Mouse (Mus musculus): ENCODE results near the gene Ly75. TPM values are rescaled to one million over a fixed set of nuclear protein-coding genes. Genes with fewer than 3 reads are reported as not detected.

Ly75 gene
- polyA plus RNA-seq, 1 experiment from 2014 or later, result 2.6 TPM

- 0 out of 2 replicates have a peak, but pooled peaks cover 2% of the 10 kb centered on the region for H3K27me3 ChIP-seq (ENCODE audit: control insufficient read depth, insufficient read depth, low read length)
- DNase-seq (ENCODE audit: low spot score) (no peak), ATAC-seq (ENCODE audit: insufficient read depth, low FRiP score, low TSS enrichment) (no peak)
- no peak within 1 kb of the TSS for H3K27ac ChIP-seq (ENCODE audit: low read depth, low read length)
- H3K4me3 ChIP-seq (ENCODE audit: low read depth, low read length), result peak within 1 kb of the TSS; percentile 41
- H3K4me1 ChIP-seq (ENCODE audit: control insufficient read depth, insufficient read depth, low read length), result no peaks in the 10 kb centered on the region; the same call in none of the 2 replicates
- 63% methylated on average over 4 of the region's 4 CpGs for WGBS
- H3K4me2 ChIP-seq (ENCODE audit: low read depth), result peak within 1 kb of the TSS; percentile 91
- H3K36me3 ChIP-seq (ENCODE audit: control insufficient read depth, insufficient read depth, low read length), result no peaks in the 10 kb centered on the region
- H3K9ac ChIP-seq (ENCODE audit: low read length), result peak within 1 kb of the TSS; percentile 53
- H3K9me3 ChIP-seq (ENCODE audit: control insufficient read depth, low read length), result no peaks in the 10 kb centered on the region
Observed at GRCm38 (mm10) chr2:60284467-60284821, 98.7 kb downstream of the Ly75 start, which contains the start of gene Cd302. TSS of gene Cd302 (minus strand) at chr2:60284488.

- Histone ChIP-seq H3K9me3 (ENCODE audit: control insufficient read depth, low read length) (no peaks in the 10 kb centered on the region), H3K4me3 (ENCODE audit: low read depth, low read length) (peak overlapping the region; percentile 41), H3K4me2 (ENCODE audit: low read depth) (peak overlapping the region; percentile 91), H3K27me3 (ENCODE audit: control insufficient read depth, insufficient read depth, low read length) (0 out of 2 replicates have a peak, but pooled peaks cover 2% of the 10 kb centered on the region), H3K27ac (ENCODE audit: low read depth, low read length) (no peak overlapping the region), H3K9ac (ENCODE audit: low read length) (peak overlapping the region; percentile 53), H3K36me3 (ENCODE audit: control insufficient read depth, insufficient read depth, low read length) (no peaks in the 10 kb centered on the region), H3K4me1 (ENCODE audit: control insufficient read depth, insufficient read depth, low read length) (no peaks in the 10 kb centered on the region; the same call in none of the 2 replicates)
- ATAC-seq (ENCODE audit: insufficient read depth, low FRiP score, low TSS enrichment), result peak; percentile 67
- peak; percentile 71 for DNase-seq (ENCODE audit: low spot score)
- 2% methylated on average over 42 of the region's 42 CpGs for whole genome bisulfite sequencing
Observed at GRCm38 (mm10) chr2:60283751-60284466, 99.2 kb downstream of the Ly75 start.

DNA sequence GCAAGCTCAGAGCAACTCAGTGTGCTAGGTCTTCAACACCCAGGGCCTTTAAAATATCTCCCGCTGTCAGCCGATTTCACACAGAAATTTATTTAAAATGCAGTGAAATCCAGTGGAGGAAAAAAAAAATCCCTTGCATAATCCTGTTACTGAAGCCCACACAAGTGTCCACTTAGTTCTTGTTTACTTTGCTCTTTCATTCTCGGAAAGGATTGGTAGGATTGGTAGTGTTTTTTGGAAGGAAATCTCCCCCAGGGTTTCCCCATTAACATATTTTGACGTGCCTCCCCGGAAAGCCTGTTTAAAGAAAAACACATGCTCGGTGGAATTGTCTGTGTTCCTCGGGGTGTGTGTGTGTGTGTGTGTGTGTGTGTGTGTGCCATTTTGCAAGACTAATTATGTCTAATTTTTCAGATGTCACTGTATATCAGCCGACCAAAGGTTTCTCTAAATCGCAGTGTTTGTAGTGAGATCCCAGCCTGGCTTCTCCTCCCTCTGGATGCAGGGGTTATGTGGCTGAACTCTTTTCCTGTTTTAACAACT is 99.8 kb downstream of the Ly75 start:
- Histone ChIP-seq H3K4me2 (ENCODE audit: low read depth) (peak overlapping the region; percentile 91), H3K27me3 (ENCODE audit: control insufficient read depth, insufficient read depth, low read length) (0 out of 2 replicates have a peak, but pooled peaks cover 2% of the 10 kb centered on the region), H3K4me1 (ENCODE audit: control insufficient read depth, insufficient read depth, low read length) (no peaks in the 10 kb centered on the region; the same call in none of the 2 replicates), H3K36me3 (ENCODE audit: control insufficient read depth, insufficient read depth, low read length) (no peaks in the 10 kb centered on the region), H3K27ac (ENCODE audit: low read depth, low read length) (no peak overlapping the region), H3K9ac (ENCODE audit: low read length) (peak overlapping the region; percentile 53), H3K9me3 (ENCODE audit: control insufficient read depth, low read length) (no peaks in the 10 kb centered on the region), H3K4me3 (ENCODE audit: low read depth, low read length) (peak overlapping the region; percentile 41)
- no peak for ATAC-seq (ENCODE audit: insufficient read depth, low FRiP score, low TSS enrichment)
- DNase-seq (ENCODE audit: low spot score), result no peak
- 18% methylated on average over 9 of the region's 9 CpGs for WGBS

DNA sequence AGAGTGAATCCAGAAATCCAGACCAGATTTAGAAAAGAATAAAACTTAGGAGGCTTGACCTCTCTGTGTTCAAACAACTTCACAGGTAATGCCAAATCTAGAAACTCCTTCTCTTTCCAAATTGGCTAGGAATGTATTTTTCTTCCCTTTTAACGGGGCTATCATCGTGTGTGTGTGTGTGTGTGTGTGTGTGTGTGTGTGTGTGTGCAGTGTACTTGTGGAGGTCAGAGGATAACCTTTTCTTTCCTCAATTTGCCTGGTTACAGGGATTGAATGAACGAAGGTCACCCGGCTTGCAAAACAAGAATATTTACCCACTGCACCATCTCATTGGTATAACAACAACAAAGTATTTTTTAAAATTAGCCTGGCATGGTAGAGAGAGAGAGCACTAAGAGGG is 100.5 kb downstream of the Ly75 start:
- 94% methylated on average over 4 of the region's 4 CpGs for WGBS
- Histone ChIP-seq H3K4me3 (ENCODE audit: low read depth, low read length) (no peak overlapping the region), H3K36me3 (ENCODE audit: control insufficient read depth, insufficient read depth, low read length) (no peaks in the 10 kb centered on the region), H3K9ac (ENCODE audit: low read length) (no peak overlapping the region), H3K4me2 (ENCODE audit: low read depth) (peak overlapping the region; percentile 8; the same call in 1 of the 2 replicates), H3K27me3 (ENCODE audit: control insufficient read depth, insufficient read depth, low read length) (0 out of 2 replicates have a peak, but pooled peaks cover 2% of the 10 kb centered on the region), H3K9me3 (ENCODE audit: control insufficient read depth, low read length) (no peaks in the 10 kb centered on the region), H3K27ac (ENCODE audit: low read depth, low read length) (no peak overlapping the region), H3K4me1 (ENCODE audit: control insufficient read depth, insufficient read depth, low read length) (no peaks in the 10 kb centered on the region; the same call in none of the 2 replicates)
- ATAC-seq (ENCODE audit: insufficient read depth, low FRiP score, low TSS enrichment), result no peak
- DNase-seq (ENCODE audit: low spot score), result no peak

DNA sequence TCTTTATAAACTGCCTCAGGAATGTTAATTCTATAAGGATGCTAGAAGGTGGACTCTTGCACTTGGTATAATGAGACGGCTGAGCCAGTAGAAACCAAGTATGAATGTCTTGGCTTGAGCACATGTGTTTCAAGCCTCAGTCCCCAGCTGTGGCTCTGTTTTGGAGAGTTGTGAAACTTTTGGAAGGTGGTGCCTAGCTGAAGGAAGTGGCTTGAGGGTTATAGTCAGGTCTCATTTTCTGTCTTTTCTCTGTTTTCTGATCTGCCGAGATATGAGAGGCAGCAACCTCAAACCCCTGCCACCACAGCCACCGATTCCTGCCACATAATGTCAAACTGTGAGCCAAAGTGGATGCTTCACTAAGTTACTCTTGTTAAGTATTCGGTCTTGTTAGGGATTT is 104.5 kb downstream of the Ly75 start:
- ATAC-seq (ENCODE audit: insufficient read depth, low FRiP score, low TSS enrichment) (no peak), DNase-seq (ENCODE audit: low spot score) (no peak)
- Histone ChIP-seq H3K4me3 (ENCODE audit: low read depth, low read length) (no peak overlapping the region), H3K27ac (ENCODE audit: low read depth, low read length) (no peak overlapping the region), H3K36me3 (ENCODE audit: control insufficient read depth, insufficient read depth, low read length) (no peaks in the 10 kb centered on the region), H3K27me3 (ENCODE audit: control insufficient read depth, insufficient read depth, low read length) (no peaks in the 10 kb centered on the region), H3K4me2 (ENCODE audit: low read depth) (no peak overlapping the region), H3K9ac (ENCODE audit: low read length) (no peak overlapping the region), H3K4me1 (ENCODE audit: control insufficient read depth, insufficient read depth, low read length) (no peaks in the 10 kb centered on the region; the same call in none of the 2 replicates), H3K9me3 (ENCODE audit: control insufficient read depth, low read length) (no peaks in the 10 kb centered on the region)
- WGBS, result 91% methylated on average over 4 of the region's 4 CpGs

GRCm38 (mm10) chr2:60269856-60270479 is 113.1 kb downstream of the Ly75 start:
- Histone ChIP-seq H3K27me3 (ENCODE audit: control insufficient read depth, insufficient read depth, low read length) (no peaks in the 10 kb centered on the region), H3K4me1 (ENCODE audit: control insufficient read depth, insufficient read depth, low read length) (no peaks in the 10 kb centered on the region), H3K9ac (ENCODE audit: low read length) (no peak overlapping the region), H3K9me3 (ENCODE audit: control insufficient read depth, low read length) (no peaks in the 10 kb centered on the region), H3K36me3 (ENCODE audit: control insufficient read depth, insufficient read depth, low read length) (no peaks in the 10 kb centered on the region), H3K4me2 (ENCODE audit: low read depth) (no peak overlapping the region), H3K27ac (ENCODE audit: low read depth, low read length) (no peak overlapping the region), H3K4me3 (ENCODE audit: low read depth, low read length) (no peak overlapping the region)
- ATAC-seq (ENCODE audit: insufficient read depth, low FRiP score, low TSS enrichment) (no peak), DNase-seq (ENCODE audit: low spot score) (no peak)
- 94% methylated on average over 14 of the region's 14 CpGs for WGBS

GRCm38 (mm10) chr2:60267567-60267966 is 115.5 kb downstream of the Ly75 start:
- no peak overlapping the region for H3K4me2 ChIP-seq (ENCODE audit: low read depth)
- WGBS, result 66% methylated on average over 1 of the region's 1 CpGs
- no peak overlapping the region for H3K9ac ChIP-seq (ENCODE audit: low read length)
- H3K36me3 ChIP-seq (ENCODE audit: control insufficient read depth, insufficient read depth, low read length), result no peaks in the 10 kb centered on the region
- no peaks in the 10 kb centered on the region for H3K27me3 ChIP-seq (ENCODE audit: control insufficient read depth, insufficient read depth, low read length)
- no peak for ATAC-seq (ENCODE audit: insufficient read depth, low FRiP score, low TSS enrichment)
- DNase-seq (ENCODE audit: low spot score), result no peak
- no peak overlapping the region for H3K4me3 ChIP-seq (ENCODE audit: low read depth, low read length)
- no peaks in the 10 kb centered on the region for H3K4me1 ChIP-seq (ENCODE audit: control insufficient read depth, insufficient read depth, low read length)
- no peaks in the 10 kb centered on the region for H3K9me3 ChIP-seq (ENCODE audit: control insufficient read depth, low read length)
- H3K27ac ChIP-seq (ENCODE audit: low read depth, low read length), result no peak overlapping the region

- Histone ChIP-seq H3K9me3 (ENCODE audit: control insufficient read depth, low read length) (no peaks in the 10 kb centered on the region), H3K4me3 (ENCODE audit: low read depth, low read length) (no peak overlapping the region), H3K27me3 (ENCODE audit: control insufficient read depth, insufficient read depth, low read length) (no peaks in the 10 kb centered on the region), H3K4me1 (ENCODE audit: control insufficient read depth, insufficient read depth, low read length) (no peaks in the 10 kb centered on the region), H3K36me3 (ENCODE audit: control insufficient read depth, insufficient read depth, low read length) (no peaks in the 10 kb centered on the region), H3K4me2 (ENCODE audit: low read depth) (no peak overlapping the region), H3K27ac (ENCODE audit: low read depth, low read length) (no peak overlapping the region), H3K9ac (ENCODE audit: low read length) (no peak overlapping the region)
- no peak for ATAC-seq (ENCODE audit: insufficient read depth, low FRiP score, low TSS enrichment)
- no peak for DNase-seq (ENCODE audit: low spot score)
- 93% methylated on average over 5 of the region's 5 CpGs for WGBS
Observed at GRCm38 (mm10) chr2:60260621-60261350, 122.3 kb downstream of the Ly75 start.
